Mouse (Mus musculus) hindbrain, embryonic 14.5 days (tissue): ENCODE results near the gene Krt9. TPM values are rescaled to one million over a fixed set of nuclear protein-coding genes. Genes with fewer than 3 reads are reported as not detected.

Experiments used
- ATAC-seq: fragments of 200-750 bp; cut with Nextera tagmentation; 2 replicates; pipeline ENCODE4 v1.8.0; 2017; ENCODE audit warnings: moderate number of reproducible peaks, mild to moderate bottlenecking, moderate TSS enrichment, moderate library complexity; ENCODE audit not compliant: low FRiP score
- DNase-seq: peaks from one replicate; pipeline ENCODE4 v3.0.0-alpha.2; 2015; ENCODE audit warnings: low spot score
- H3K27ac ChIP-seq: fragments of 300-500 bp; sonication (generic); 2 replicates; pipeline ENCODE4 v1.5.1; 2014; ENCODE audit warnings: mild to moderate bottlenecking, moderate library complexity
- H3K27me3 ChIP-seq: fragments of 300-500 bp; sonication (generic); 2 replicates; pipeline ENCODE4 v1.6.1; 2014; ENCODE audit warnings: mild to moderate bottlenecking, low read length, mixed read lengths; ENCODE audit not compliant: control insufficient read depth, insufficient read depth
- H3K36me3 ChIP-seq: fragments of 300-500 bp; sonication (generic); replicated peaks from 2 replicates; pipeline ENCODE4 v1.6.1; 2014; ENCODE audit not compliant: control insufficient read depth, insufficient read depth
- H3K4me1 ChIP-seq: fragments of 300-500 bp; sonication (generic); replicated peaks from 2 replicates; pipeline ENCODE4 v1.6.1; 2014; ENCODE audit warnings: antibody characterized with exemption, low read length, mixed read lengths; ENCODE audit not compliant: control insufficient read depth, insufficient read depth
- H3K4me2 ChIP-seq: fragments of 300-500 bp; sonication (generic); replicated peaks from 2 replicates; pipeline ENCODE4 v1.6.1; 2014; ENCODE audit warnings: mild to moderate bottlenecking, moderate library complexity
- H3K4me3 ChIP-seq: fragments of 300-500 bp; sonication (generic); replicated peaks from 2 replicates; pipeline ENCODE4 v1.5.1; 2014; ENCODE audit warnings: mild to moderate bottlenecking, low read length
- H3K9ac ChIP-seq: fragments of 300-500 bp; sonication (generic); 2 replicates; pipeline ENCODE4 v1.6.1; 2014
- H3K9me3 ChIP-seq: fragments of 300-500 bp; sonication (generic); 2 replicates; pipeline ENCODE4 v1.6.1; 2016; ENCODE audit warnings: low read length; ENCODE audit not compliant: control insufficient read depth
- WGBS: fragments of 180-500 bp; shearing (Covaris S2); extraction: QIAGEN DNeasy Blood & Tissue Kit; methylation state at CpG from one replicate; pipeline ENCODE4 v1.1.7; 2014; 5-methylcytosine and 5-hydroxymethylcytosine counted together
- polyA plus RNA-seq: library from polyadenylated mRNA; unstranded; fragments of >200 nt; fragmentation: Nextera tagmentation; extraction: Ambion mirVana; gene quantifications from 2 replicates; pipeline ENCODE4 v1.2.1, GENCODE M21; 2014

Gene Krt9
- polyA plus RNA-seq, 1 experiment from 2014 or later = not detected

DNA sequence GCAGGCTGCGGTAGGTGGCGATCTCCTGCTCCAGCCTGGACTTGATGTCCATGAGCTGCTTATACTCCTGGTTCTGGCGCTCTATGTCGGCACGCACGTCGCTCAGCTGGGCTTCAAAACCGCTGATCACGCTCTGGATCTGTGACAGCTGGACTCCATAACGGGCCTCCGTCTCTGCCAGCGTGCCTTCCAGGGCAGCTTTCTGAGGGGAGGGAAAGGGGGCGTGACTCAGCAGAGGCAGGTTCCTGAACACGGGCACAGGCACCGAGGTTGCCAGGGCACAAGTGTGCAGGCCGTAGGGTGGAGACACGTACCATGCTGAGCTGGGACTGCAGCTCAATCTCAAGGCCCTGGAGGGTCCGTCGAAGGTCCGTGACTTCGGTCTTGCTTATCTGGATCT, 52.1 kb downstream of the Krt9 start:
- peaks cover 23% of the 10 kb centered on the region for H3K27me3 ChIP-seq
- H3K9ac ChIP-seq = no peak overlapping the region
- no peak for DNase-seq
- no peak for ATAC-seq
- H3K4me2 ChIP-seq = no peak overlapping the region
- WGBS = 85% methylated on average over 21 of the region's 21 CpGs
- peaks cover 11% of the 10 kb centered on the region for H3K4me1 ChIP-seq
- H3K27ac ChIP-seq = no peak overlapping the region
- no peak overlapping the region for H3K4me3 ChIP-seq
- H3K9me3 ChIP-seq = no peaks in the 10 kb centered on the region
- no peaks in the 10 kb centered on the region for H3K36me3 ChIP-seq

GRCm38 (mm10) chr11:100139391-100139790, 53.7 kb downstream of the Krt9 start:
- DNase-seq (no peak), ATAC-seq (no peak)
- H3K9ac ChIP-seq = no peak overlapping the region
- no peaks in the 10 kb centered on the region for H3K9me3 ChIP-seq
- no peak overlapping the region for H3K27ac ChIP-seq
- WGBS = 93% methylated on average over 2 of the region's 2 CpGs
- H3K4me3 ChIP-seq = no peak overlapping the region
- no peaks in the 10 kb centered on the region for H3K36me3 ChIP-seq
- H3K4me2 ChIP-seq = no peak overlapping the region
- H3K27me3 ChIP-seq = peaks cover 7% of the 10 kb centered on the region
- H3K4me1 ChIP-seq = peaks cover 8% of the 10 kb centered on the region; the same call in 1 of the 2 replicates

DNA sequence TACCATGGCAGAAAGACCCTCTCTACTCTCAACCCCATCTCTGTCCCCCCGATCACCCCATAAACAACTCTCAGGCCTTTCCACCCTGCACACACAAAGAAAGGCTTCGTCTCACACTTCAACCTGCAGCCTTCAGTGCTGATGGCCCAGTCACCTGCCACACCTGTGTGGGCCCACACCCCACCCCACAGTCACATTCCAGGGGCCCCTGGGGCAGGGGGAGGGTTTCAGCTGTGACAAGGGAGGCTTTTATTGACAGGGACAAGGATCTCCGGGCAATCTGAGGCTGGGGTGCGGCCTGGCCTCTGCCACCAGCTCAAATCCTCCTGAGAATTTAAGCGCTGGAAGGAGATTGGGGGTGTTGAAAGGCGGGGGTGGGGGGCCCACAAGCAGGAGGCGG, 54.2 kb downstream of the Krt9 start:
- no peaks in the 10 kb centered on the region for H3K36me3 ChIP-seq
- no peak overlapping the region for H3K9ac ChIP-seq
- no peak for DNase-seq
- H3K4me3 ChIP-seq = no peak overlapping the region
- peaks cover 2% of the 10 kb centered on the region; the same call in 1 of the 2 replicates for H3K27me3 ChIP-seq
- ATAC-seq = no peak
- WGBS = 52% methylated on average over 7 of the region's 7 CpGs
- no peak overlapping the region for H3K27ac ChIP-seq
- peaks cover 8% of the 10 kb centered on the region; the same call in 1 of the 2 replicates for H3K4me1 ChIP-seq
- no peak overlapping the region for H3K4me2 ChIP-seq
- no peaks in the 10 kb centered on the region for H3K9me3 ChIP-seq

DNA sequence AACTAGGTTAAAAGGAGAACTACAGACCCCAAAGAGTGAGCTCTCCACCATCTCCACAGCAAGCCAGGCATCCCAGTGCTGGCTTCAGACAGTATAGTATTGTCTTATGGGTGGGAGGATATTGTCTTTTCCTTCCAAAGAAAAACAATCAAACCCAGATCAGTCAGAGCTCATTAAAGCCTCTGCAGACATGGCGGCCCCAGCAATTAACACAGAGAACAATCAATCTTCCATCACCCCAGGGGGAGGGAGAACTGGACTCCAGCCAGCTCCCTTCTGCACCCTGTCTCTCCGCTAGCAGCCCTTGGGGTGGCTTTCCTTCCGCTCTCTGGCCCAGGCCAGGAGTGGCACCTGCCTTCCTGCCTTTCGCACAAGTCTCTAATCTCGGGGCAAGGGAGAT, 55.4 kb downstream of the Krt9 start:
- Histone ChIP-seq H3K9me3 (no peaks in the 10 kb centered on the region), H3K36me3 (no peaks in the 10 kb centered on the region), H3K27ac (no peak overlapping the region), H3K4me2 (no peak overlapping the region), H3K9ac (no peak overlapping the region), H3K4me3 (no peak overlapping the region), H3K27me3 (no peaks in the 10 kb centered on the region), H3K4me1 (peaks cover 8% of the 10 kb centered on the region; the same call in 1 of the 2 replicates)
- 25% methylated on average over 5 of the region's 5 CpGs for WGBS
- DNase-seq (no peak), ATAC-seq (no peak)

Other genes with a start within 250 kb of the Krt9 start
- gene Krtap9-5, start 244.8 kb downstream of the Krt9 start, polyA plus RNA-seq = not detected in 2 replicates
- not detected in 2 replicates for gene Krtap29-1, start 214.2 kb downstream of the Krt9 start, polyA plus RNA-seq
- gene Krtap16-1, start 206.6 kb downstream of the Krt9 start, polyA plus RNA-seq = 0.16 and 0.29 TPM in 2 replicates
- 0.86 and 1.5 TPM in 2 replicates for gene Krtap17-1, start 199.3 kb downstream of the Krt9 start, polyA plus RNA-seq
- gene Krt33a, start 177.0 kb downstream of the Krt9 start, polyA plus RNA-seq = not detected in 2 replicates
- gene Krt33b, start 163.4 kb downstream of the Krt9 start, polyA plus RNA-seq = 0.13 TPM in 1 of 2 replicates, not detected in the other
- gene Krt34, start 151.7 kb downstream of the Krt9 start, polyA plus RNA-seq = not detected in 2 replicates
- gene Krt31, start 142.7 kb downstream of the Krt9 start, polyA plus RNA-seq = not detected in 2 replicates
- not detected in 2 replicates for gene Krt32, start 105.0 kb downstream of the Krt9 start, polyA plus RNA-seq
- gene Krt35, start 97.0 kb downstream of the Krt9 start, polyA plus RNA-seq = not detected in 2 replicates
- not detected in 2 replicates for gene Krt36, start 87.6 kb downstream of the Krt9 start, polyA plus RNA-seq
- gene Krt13, start 71.7 kb downstream of the Krt9 start, polyA plus RNA-seq = not detected in 2 replicates
- gene Krt15, start 57.3 kb downstream of the Krt9 start, polyA plus RNA-seq = 0.15 and 0.16 TPM in 2 replicates
- gene Krt19, start 44.6 kb downstream of the Krt9 start, polyA plus RNA-seq = 0.87 and 0.90 TPM in 2 replicates
- gene Krt14, start 14.3 kb upstream of the Krt9 start, polyA plus RNA-seq = 0.23 TPM in 1 of 2 replicates, not detected in the other
- gene Krt16, start 55.7 kb upstream of the Krt9 start, polyA plus RNA-seq = not detected in 2 replicates
- gene Krt17, start 67.8 kb upstream of the Krt9 start, polyA plus RNA-seq = 0.13 and 0.16 TPM in 2 replicates
- gene Krt42, start 76.6 kb upstream of the Krt9 start, polyA plus RNA-seq = not detected in 2 replicates
- gene Eif1, start 126.6 kb upstream of the Krt9 start, polyA plus RNA-seq = 1,239 and 1,372 TPM in 2 replicates
- gene Gast, start 141.2 kb upstream of the Krt9 start, polyA plus RNA-seq = 0.50 TPM in 1 of 2 replicates, not detected in the other
- gene Hap1, start 162.9 kb upstream of the Krt9 start, polyA plus RNA-seq = 105 and 137 TPM in 2 replicates
- gene Jup, start 204.5 kb upstream of the Krt9 start, polyA plus RNA-seq = 59.6 and 60.2 TPM in 2 replicates
- gene P3h4, start 221.6 kb upstream of the Krt9 start, polyA plus RNA-seq = 19.1 and 20.4 TPM in 2 replicates
- 22.7 and 24.7 TPM in 2 replicates for gene Fkbp10, start 222.5 kb upstream of the Krt9 start, polyA plus RNA-seq
- 98.5 and 101 TPM in 2 replicates for gene Nt5c3b, start 248.6 kb upstream of the Krt9 start, polyA plus RNA-seq
- gene Klhl10, start 248.7 kb upstream of the Krt9 start, polyA plus RNA-seq = 0.52 and 0.74 TPM in 2 replicates